Mouse (Mus musculus) forebrain, embryonic 15.5 days (tissue): Measurements from ENCODE around the gene Tma7. TPM values are rescaled to one million over a fixed set of nuclear protein-coding genes. Genes with fewer than 3 reads are reported as not detected.

Experiments
- ATAC-seq: fragments of 200-750 bp; cut with Nextera tagmentation; replicated peaks from 2 replicates; pipeline ENCODE4 v1.8.0; 2017; ENCODE audit warnings: mild to moderate bottlenecking, moderate TSS enrichment, moderate library complexity
- H3K27ac ChIP-seq: fragments of 300-500 bp; sonication (generic); replicated peaks from 2 replicates; pipeline ENCODE4 v1.5.1; 2015; ENCODE audit warnings: mild to moderate bottlenecking, inconsistent platforms
- H3K27me3 ChIP-seq: fragments of 300-500 bp; sonication (generic); 2 replicates; pipeline ENCODE4 v1.6.1; 2015; ENCODE audit warnings: inconsistent platforms
- H3K36me3 ChIP-seq: fragments of 300-500 bp; sonication (generic); 2 replicates; pipeline ENCODE4 v1.6.1; 2015; ENCODE audit warnings: mild to moderate bottlenecking, inconsistent platforms
- H3K4me1 ChIP-seq: fragments of 300-500 bp; sonication (generic); 2 replicates; pipeline ENCODE4 v1.6.1; 2015; ENCODE audit warnings: inconsistent platforms
- H3K4me2 ChIP-seq: fragments of 300-500 bp; sonication (generic); replicated peaks from 2 replicates; pipeline ENCODE4 v1.6.1; 2015; ENCODE audit warnings: mild to moderate bottlenecking, inconsistent platforms
- H3K4me3 ChIP-seq: fragments of 300-500 bp; sonication (generic); 2 replicates; pipeline ENCODE4 v1.5.1; 2015; ENCODE audit warnings: mild to moderate bottlenecking, inconsistent platforms
- H3K9ac ChIP-seq: fragments of 300-500 bp; sonication (generic); replicated peaks from 2 replicates; pipeline ENCODE4 v1.6.1; 2015; ENCODE audit warnings: mild to moderate bottlenecking, inconsistent platforms
- H3K9me3 ChIP-seq: fragments of 300-500 bp; sonication (generic); 2 replicates; pipeline ENCODE4 v1.6.1; 2016; ENCODE audit warnings: inconsistent platforms
- WGBS: fragments of 180-500 bp; shearing (Covaris S2); methylation state at CpG from one replicate; pipeline ENCODE4 v1.1.7; 2015; ENCODE audit warnings: mixed read lengths; 5-methylcytosine and 5-hydroxymethylcytosine counted together
- polyA plus RNA-seq: library from polyadenylated mRNA; unstranded; fragments of >200 nt; fragmentation: Nextera tagmentation; extraction: Ambion mirVana; gene quantifications from 2 replicates; pipeline ENCODE4 v1.2.1, GENCODE M21; 2015

Tma7 gene
- polyA plus RNA-seq, 1 experiment from 2014 or later: 568 TPM

DNA sequence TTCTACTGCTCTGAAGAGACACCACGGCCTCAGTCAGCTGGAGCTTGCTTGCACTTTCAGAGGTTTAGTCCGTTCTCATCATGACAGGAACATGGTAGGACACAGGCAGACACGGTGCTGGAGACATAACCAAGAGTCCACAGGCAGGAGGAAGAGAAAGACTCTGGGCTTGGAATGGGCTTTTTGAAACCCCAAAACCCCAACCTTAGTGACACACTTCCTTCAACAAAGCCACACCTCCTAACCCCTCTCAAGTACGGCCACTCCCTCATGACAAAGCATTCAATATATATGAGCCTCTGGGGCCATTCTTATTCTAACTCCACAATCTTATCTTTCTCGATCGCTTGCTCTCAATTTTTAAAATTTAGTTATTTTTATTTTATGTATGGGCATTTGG, 50.0 kb downstream of the Tma7 start:
- Histone ChIP-seq H3K4me2 (no peak overlapping the region), H3K36me3 (peaks cover 3% of the 10 kb centered on the region; the same call in 1 of the 2 replicates), H3K27me3 (no peaks in the 10 kb centered on the region), H3K4me1 (no peaks in the 10 kb centered on the region), H3K9ac (no peak overlapping the region), H3K27ac (no peak overlapping the region), H3K4me3 (no peak overlapping the region), H3K9me3 (no peaks in the 10 kb centered on the region)
- no peak for ATAC-seq
- WGBS: 87% methylated on average over 6 of the region's 6 CpGs

DNA sequence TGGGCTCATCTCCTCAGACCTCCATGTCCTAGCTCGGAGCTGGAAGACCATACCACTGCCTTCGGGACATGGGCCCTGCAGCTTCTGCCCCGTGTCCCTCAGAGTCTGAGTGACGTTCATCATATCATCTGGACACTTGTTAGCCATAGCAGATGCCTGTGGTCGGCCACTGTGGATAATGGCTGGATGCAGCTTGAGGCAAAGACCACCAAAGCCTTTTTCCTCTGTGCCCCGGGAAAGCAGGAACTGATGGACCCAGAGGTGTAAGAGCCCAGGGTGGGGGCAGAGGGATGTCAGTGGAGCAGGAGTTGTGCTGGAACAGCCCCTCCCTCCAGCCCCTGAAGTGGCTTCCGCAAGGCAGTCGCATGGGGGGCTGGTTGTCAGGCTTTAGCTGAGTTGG, 50.7 kb downstream of the Tma7 start:
- no peaks in the 10 kb centered on the region for H3K27me3 ChIP-seq
- H3K4me3 ChIP-seq: no peak overlapping the region
- H3K27ac ChIP-seq: no peak overlapping the region
- ATAC-seq: no peak
- no peaks in the 10 kb centered on the region for H3K9me3 ChIP-seq
- H3K36me3 ChIP-seq: peaks cover 3% of the 10 kb centered on the region; the same call in 1 of the 2 replicates
- H3K9ac ChIP-seq: no peak overlapping the region
- no peak overlapping the region for H3K4me2 ChIP-seq
- 82% methylated on average over 8 of the region's 8 CpGs for WGBS
- no peaks in the 10 kb centered on the region for H3K4me1 ChIP-seq

DNA sequence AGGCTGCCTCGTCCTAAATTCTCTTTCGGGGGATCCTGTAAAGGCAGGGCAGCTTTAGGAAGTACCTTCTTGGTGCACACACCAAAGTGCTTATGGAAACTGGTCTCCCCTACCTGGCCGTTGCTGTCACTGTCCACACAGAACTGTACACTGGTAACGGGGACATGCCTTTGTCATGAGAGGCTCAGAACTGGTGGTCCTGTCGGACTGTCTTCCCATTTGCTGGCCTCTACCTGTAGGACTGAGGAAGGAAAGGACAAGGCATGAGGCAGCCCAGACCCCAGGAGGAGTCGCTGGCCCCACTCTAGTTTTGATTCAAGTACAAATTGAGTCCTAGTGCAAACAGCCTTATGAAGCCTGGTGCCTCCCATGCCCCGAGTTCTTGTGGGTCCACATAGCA, 51.4 kb downstream of the Tma7 start:
- ATAC-seq: no peak
- no peaks in the 10 kb centered on the region for H3K4me1 ChIP-seq
- H3K9ac ChIP-seq: no peak overlapping the region
- H3K9me3 ChIP-seq: no peaks in the 10 kb centered on the region
- H3K36me3 ChIP-seq: peaks cover 3% of the 10 kb centered on the region; the same call in 1 of the 2 replicates
- H3K4me3 ChIP-seq: no peak overlapping the region
- no peaks in the 10 kb centered on the region for H3K27me3 ChIP-seq
- no peak overlapping the region for H3K4me2 ChIP-seq
- H3K27ac ChIP-seq: no peak overlapping the region
- WGBS: 90% methylated on average over 7 of the region's 7 CpGs

DNA sequence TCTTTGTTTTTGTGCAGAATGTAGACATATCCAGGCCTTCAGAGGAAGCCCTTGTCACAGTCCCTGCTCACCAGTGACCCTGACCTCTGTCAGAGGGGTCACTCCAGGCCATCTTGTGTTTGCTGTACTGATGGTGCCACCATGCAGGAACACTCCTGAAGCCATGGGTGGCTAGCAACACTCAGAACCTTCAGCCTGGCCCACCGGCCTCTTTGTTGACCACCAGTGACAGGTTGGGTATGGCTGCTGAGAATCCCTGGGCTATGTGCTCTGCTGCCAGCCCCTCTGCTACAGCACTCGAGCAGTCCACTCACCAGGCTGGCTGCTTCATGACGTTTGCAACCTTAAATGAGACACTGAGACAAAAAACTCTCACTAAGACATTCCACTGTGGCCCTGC, 52.1 kb downstream of the Tma7 start:
- Histone ChIP-seq H3K9me3 (no peaks in the 10 kb centered on the region), H3K27me3 (no peaks in the 10 kb centered on the region), H3K4me3 (no peak overlapping the region), H3K36me3 (peaks cover 7% of the 10 kb centered on the region; the same call in 1 of the 2 replicates), H3K4me1 (no peaks in the 10 kb centered on the region), H3K4me2 (no peak overlapping the region), H3K9ac (no peak overlapping the region), H3K27ac (no peak overlapping the region)
- ATAC-seq: no peak
- 75% methylated on average over 3 of the region's 3 CpGs for WGBS

DNA sequence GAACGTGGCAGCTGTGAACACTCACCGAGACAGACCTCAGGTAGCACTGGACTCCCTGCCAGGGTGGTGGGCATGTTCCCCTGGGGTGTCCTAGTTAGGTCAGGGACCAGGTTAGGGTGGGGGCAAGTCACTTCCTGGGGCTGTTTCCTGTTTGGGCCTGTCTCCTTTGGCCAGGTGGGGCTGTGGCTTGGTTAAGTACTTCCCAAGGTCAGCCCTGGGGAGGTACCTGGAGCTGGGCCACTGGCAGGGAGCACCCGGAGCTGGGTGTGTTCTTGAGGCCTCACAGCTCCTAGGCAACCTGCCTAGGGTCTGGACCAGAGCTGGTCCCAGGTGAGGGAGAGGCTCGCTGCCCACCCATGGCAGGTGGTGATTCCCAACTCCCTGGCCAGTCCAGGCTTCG, 53.5 kb downstream of the Tma7 start:
- 83% methylated on average over 5 of the region's 5 CpGs for WGBS
- H3K27me3 ChIP-seq: no peaks in the 10 kb centered on the region

DNA sequence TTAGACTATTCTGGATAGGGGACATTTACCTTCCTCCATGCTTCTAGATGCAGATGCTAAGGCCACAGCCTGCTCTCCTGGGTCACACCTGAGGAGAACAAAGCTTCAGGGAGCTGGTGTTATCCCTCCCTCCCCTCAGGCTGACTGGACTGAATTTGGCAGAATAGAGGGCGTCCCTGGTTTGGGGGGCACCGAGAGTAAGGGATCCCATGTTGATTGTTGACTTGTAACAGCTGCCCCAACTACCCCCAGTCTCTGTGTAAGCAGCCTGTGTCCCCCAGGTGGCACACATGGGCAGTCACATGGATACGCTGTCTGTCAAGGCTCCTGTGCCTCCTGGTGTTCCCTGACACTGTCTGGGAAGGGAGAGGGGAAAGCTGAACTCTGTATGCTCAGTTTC, 54.0 kb downstream of the Tma7 start:
- Histone ChIP-seq H3K4me2 (no peak overlapping the region), H3K4me3 (no peak overlapping the region), H3K27me3 (no peaks in the 10 kb centered on the region), H3K36me3 (peaks cover 7% of the 10 kb centered on the region; the same call in 1 of the 2 replicates), H3K9me3 (no peaks in the 10 kb centered on the region), H3K27ac (no peak overlapping the region), H3K4me1 (no peaks in the 10 kb centered on the region), H3K9ac (no peak overlapping the region)
- ATAC-seq: no peak
- 91% methylated on average over 3 of the region's 3 CpGs for WGBS

More for the DNA sequence above, 53.5 kb downstream of the Tma7 start:
- no peak for ATAC-seq
- Histone ChIP-seq H3K4me2 (no peak overlapping the region), H3K27ac (no peak overlapping the region), H3K9ac (no peak overlapping the region), H3K4me3 (no peak overlapping the region), H3K9me3 (no peaks in the 10 kb centered on the region), H3K4me1 (no peaks in the 10 kb centered on the region), H3K36me3 (peaks cover 7% of the 10 kb centered on the region; the same call in 1 of the 2 replicates)

DNA sequence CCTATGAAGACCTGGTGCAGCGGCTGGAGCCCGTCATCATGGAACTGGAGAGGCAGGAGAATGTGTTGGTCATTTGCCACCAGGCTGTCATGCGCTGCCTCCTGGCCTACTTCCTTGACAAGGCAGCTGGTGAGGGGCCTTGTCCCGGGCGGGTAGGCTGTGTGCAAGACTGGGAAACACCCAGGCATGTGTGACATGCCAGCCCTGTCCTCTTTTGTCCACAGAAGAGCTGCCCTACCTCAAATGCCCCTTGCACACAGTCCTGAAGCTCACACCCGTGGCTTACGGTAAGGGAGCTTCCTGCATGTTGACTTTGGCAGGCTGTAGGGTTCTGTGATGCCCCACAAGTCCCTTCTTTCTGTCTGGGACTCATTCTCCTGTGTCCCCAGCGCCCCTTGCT, 54.9 kb downstream of the Tma7 start:
- no peaks in the 10 kb centered on the region for H3K9me3 ChIP-seq
- WGBS: 82% methylated on average over 8 of the region's 8 CpGs
- H3K4me1 ChIP-seq: no peaks in the 10 kb centered on the region
- H3K36me3 ChIP-seq: peaks cover 7% of the 10 kb centered on the region; the same call in 1 of the 2 replicates
- H3K27me3 ChIP-seq: no peaks in the 10 kb centered on the region
- H3K9ac ChIP-seq: no peak overlapping the region
- H3K4me2 ChIP-seq: no peak overlapping the region
- no peak for ATAC-seq
- no peak overlapping the region for H3K4me3 ChIP-seq
- no peak overlapping the region for H3K27ac ChIP-seq

Other genes with a start within 250 kb of the Tma7 start
- gene Slc26a6, start 229.3 kb downstream of the Tma7 start, polyA plus RNA-seq: 9.0 and 9.8 TPM in 2 replicates
- not detected in 2 replicates for gene Tmem89, start 168.0 kb downstream of the Tma7 start, polyA plus RNA-seq
- gene Uqcrc1, start 146.0 kb downstream of the Tma7 start, polyA plus RNA-seq: 384 and 386 TPM in 2 replicates
- 1.1 and 2.0 TPM in 2 replicates for gene Col7a1, start 129.0 kb downstream of the Tma7 start, polyA plus RNA-seq
- gene Ucn2, start 96.6 kb downstream of the Tma7 start, polyA plus RNA-seq: not detected in 2 replicates
- 27.3 and 28.0 TPM in 2 replicates for gene Pfkfb4, start 90.8 kb downstream of the Tma7 start, polyA plus RNA-seq
- gene Shisa5, start 44.0 kb downstream of the Tma7 start, polyA plus RNA-seq: 48.0 and 49.0 TPM in 2 replicates
- gene Trex1, start 22.9 kb downstream of the Tma7 start, polyA plus RNA-seq: 16.5 and 16.7 TPM in 2 replicates
- gene Atrip, start 8.5 kb downstream of the Tma7 start, polyA plus RNA-seq: 32.0 and 36.5 TPM in 2 replicates
- gene Ccdc51, start 94 bp downstream of the Tma7 start, polyA plus RNA-seq: 17.3 and 18.4 TPM in 2 replicates
- 20.7 and 23.5 TPM in 2 replicates for gene Plxnb1, start 12.8 kb upstream of the Tma7 start, polyA plus RNA-seq
- gene Fbxw21, start 79.5 kb upstream of the Tma7 start, polyA plus RNA-seq: not detected in 2 replicates
- 0.28 TPM in 1 of 2 replicates, not detected in the other for gene Fbxw13, start 113.4 kb upstream of the Tma7 start, polyA plus RNA-seq
- gene Fbxw20, start 152.2 kb upstream of the Tma7 start, polyA plus RNA-seq: not detected in 2 replicates
- gene Fbxw14, start 205.1 kb upstream of the Tma7 start, polyA plus RNA-seq: not detected in 2 replicates